Mouse (Mus musculus): Measurements from ENCODE around the gene Slx4.
A peak's percentile ranks its signal among the peaks of the same experiment; 100 is the strongest.
"Not testable (repeated sequence)": the region's sequence is repeated elsewhere in the genome, so short reads cannot be mapped to it uniquely, and the experiment has no call there.

Gene Slx4

GRCm38 (mm10) chr16:4003489-4004398 is at the start of gene Slx4:
Slx4 (minus strand) TSS chr16:4003770.
- peak; percentile 96 for DNase-seq

DNA sequence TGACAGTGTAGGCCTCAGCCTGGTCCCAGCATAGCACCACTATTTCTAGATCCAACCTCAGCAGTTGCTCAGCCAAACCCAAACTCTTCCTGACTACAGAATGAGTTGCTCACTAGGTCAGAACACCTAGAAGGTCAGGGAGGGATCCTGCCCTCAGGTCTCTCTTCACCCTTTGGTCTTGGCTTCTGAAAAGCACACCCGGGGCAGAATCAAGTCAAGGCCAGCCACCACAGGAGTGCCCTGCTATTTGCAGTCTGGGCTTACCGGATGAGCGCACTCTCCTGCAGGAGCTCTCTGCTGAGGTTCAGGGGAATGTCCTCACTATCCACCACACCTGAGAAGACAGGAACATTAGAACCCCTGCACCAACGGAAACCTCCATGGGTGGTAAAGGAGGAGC is 49.0 kb upstream of the Slx4 start:
- no peak for DNase-seq

GRCm38 (mm10) chr16:4045524-4045923 is 42.0 kb upstream of the Slx4 start:
- no peak for DNase-seq

- DNase-seq = no peak
Measured at GRCm38 (mm10) chr16:4044093-4044492, 40.5 kb upstream of the Slx4 start.

GRCm38 (mm10) chr16:4041646-4042045 is 38.1 kb upstream of the Slx4 start:
- no peak for DNase-seq

- DNase-seq = no peak
Measured at GRCm38 (mm10) chr16:4040206-4040605, 36.6 kb upstream of the Slx4 start.

- DNase-seq = no peak
Measured at GRCm38 (mm10) chr16:4037690-4038089, 34.1 kb upstream of the Slx4 start.

DNA sequence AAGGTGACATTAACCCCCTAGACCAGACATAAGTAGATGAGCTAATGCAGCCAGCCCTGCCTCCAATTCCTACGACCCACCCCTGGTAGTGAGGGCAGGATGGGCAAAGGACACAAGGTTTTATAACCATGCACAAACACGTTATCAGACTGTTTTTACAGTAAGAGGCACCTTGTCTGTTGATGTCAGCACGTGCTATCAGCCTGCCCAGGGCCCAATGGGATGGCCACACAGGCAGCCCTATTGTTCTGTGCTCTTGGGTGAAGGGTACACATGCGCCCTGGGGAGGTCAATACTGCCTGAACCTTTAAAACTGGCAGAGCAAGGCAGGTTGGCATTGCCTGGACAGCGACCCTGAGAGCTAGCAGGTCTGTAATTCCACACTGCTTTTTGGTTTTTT is 33.2 kb upstream of the Slx4 start, which contains the start of gene Dnase1:
TSS of gene Dnase1 (plus strand) at position 136 of the 400 bp plus-strand sequence.
- no peak for DNase-seq

DNA sequence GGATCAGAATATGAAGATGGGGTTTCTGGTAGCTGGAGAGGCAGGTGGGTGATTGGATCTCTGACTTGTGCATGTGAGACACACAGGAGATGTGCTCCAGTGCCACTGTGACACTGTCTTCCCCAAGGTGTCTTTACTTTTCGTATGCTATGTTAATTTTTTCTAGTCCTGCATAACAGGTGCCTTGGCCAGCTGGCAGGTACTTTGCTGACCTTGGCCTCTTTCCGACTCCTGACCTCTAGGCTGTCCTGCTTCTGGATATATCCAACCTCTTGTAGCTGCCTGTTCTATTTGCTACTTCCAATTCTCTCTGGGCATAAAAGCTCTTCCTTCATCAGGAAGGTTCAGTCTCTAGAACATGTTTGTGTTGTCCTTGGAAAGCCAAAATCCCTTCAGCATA is 32.0 kb upstream of the Slx4 start:
- no peak for DNase-seq

GRCm38 (mm10) chr16:4034476-4034875 is 30.9 kb upstream of the Slx4 start:
- no peak for DNase-seq

DNA sequence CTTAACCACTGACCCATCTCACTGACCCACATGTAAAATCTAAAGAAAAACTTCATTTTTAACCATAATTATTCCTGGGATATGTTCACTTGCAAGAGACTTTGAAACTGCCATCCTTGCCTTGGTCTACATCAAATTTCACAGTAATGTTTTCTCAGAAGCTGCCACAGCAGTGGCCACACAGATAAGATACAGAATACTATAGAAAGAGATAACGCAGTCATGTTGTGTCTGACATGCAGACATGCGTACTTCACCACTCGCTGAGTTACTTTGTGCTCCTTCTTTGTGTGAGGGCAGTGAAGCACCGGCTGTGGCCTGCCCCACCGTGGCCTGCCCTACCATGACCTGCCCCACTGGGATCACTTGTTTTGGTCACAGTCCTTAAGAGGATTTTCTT is 30.4 kb upstream of the Slx4 start:
- DNase-seq = no peak

DNA sequence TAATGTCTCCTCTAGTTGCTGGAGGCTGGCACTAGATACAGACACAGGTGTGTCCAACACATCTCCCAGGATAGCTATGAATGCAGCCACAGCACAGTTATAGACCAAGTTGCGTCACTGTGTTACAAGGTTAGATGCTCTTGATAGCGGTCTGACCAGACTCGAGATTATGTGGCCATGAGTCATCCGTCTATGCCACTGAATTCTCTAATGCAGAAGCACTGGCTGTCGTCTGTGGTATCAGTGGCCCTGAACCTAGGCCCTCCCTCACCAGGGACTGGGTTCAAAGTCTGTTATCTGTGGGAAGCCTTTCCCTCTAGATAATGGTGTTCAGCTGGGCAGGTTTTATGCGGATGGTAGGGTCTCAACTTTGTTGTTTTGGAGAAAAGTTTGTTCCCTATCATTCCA is 28.8 kb upstream of the Slx4 start:
- no peak for DNase-seq

DNA sequence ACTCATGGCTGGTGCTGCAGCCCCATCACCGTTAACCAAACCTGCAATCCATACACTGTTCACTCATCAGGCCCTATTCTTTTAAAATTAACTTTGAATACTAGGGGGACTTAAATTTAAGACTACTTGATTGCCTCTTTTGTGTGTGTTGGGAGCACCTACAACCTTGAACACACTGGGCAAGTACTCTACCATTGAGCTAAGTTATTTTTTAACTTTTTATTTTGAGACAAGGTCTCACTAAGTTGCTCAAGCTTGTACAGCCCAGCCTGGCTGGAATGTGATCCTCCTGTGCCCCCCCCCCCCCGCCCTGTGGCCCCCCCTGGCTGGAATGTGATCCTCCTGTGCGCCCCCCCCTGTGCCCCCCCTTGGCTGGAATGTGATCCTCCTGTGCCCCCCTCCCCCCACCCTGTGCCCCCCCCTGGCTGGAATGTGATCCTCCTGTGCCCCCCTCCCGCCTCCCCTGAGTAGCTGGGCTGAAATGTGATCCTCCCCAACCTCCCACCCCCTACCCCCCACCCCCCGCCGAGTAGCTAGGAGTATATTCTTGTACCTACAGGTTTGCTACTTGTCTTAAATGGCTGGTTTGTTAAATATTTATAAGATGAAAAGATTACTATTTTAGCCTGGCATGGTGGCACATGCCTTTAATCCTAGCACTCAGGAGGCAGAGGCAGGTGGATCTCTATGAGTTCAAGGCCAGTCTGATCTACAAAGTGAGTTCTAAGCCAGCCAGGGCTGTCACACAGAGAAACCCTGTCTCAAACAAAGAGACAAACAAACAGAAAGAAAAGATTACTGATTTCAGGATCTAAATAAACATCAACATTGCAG is 28.1 kb upstream of the Slx4 start:
- no peak for DNase-seq

- DNase-seq = no peak
Measured at GRCm38 (mm10) chr16:4030501-4030900, 26.9 kb upstream of the Slx4 start.

- no peak for DNase-seq
Measured at GRCm38 (mm10) chr16:4029371-4029841, 25.8 kb upstream of the Slx4 start.

DNA sequence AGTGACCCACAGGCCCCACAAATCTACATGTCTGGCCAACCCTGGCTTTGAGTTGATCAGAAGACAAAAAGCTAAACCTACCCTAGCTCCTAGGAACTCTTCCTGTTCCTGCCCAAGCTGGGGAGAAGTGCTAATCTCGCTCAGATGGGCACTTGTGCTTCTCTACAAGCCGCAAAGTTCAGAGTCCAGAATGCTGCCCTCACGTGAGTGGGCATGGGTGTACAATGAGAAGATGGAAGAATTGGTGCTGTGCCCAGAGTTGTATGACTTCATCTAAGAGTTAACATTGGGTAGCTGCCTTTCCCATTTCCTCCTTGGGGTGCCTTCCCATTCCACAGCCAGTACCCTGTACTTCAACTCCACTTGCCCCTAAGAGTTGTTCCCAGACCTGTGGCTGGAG is 23.6 kb upstream of the Slx4 start:
- DNase-seq = no peak

GRCm38 (mm10) chr16:4026672-4027071 is 23.1 kb upstream of the Slx4 start:
- no peak for DNase-seq

DNA sequence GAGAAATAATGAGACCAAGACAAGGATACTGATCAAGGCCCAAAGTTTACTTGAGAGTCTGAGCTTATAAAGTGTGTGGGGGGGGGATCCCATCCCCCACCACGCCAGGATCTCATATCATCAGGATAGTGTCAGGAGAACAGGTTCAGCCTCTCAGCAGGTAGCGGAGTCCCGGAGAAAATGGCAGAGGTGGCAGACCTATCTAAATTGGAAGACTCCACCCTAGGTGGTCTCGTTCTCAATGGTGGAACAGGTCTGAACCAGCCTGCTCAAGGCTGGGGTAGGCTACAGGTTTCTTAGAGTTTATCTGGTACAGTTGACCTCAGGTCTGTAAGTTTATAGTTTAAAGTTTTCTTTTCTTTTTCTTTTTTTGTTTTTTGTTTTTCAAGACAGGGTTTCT is 19.1 kb upstream of the Slx4 start:
- DNase-seq = no peak

DNA sequence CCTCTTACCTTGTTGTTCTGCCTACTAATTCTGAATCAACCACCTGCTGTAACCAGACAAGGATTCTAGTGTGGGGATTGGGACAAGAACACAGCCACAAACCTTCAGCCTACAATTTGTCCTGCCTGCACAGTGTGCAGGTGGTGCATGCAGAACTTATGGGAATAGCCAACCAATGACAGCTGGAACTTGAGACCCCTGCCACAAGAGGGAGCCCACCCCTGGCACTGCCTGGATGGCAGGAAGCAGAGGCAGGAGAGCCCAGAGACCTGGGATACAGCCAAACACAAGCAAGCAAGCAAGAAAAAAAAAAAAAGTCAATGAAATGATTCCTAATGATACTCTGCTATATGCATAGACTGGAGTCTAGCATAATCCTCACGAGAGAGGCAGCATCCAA is 17.7 kb upstream of the Slx4 start:
- DNase-seq = no peak

GRCm38 (mm10) chr16:4017466-4017865 is 13.9 kb upstream of the Slx4 start:
- DNase-seq = not testable (repeated sequence)

- not testable (repeated sequence) for DNase-seq
Measured at GRCm38 (mm10) chr16:4016786-4017185, 13.2 kb upstream of the Slx4 start.

- DNase-seq = no peak
Measured at GRCm38 (mm10) chr16:4014040-4014668, 10.6 kb upstream of the Slx4 start.

DNA sequence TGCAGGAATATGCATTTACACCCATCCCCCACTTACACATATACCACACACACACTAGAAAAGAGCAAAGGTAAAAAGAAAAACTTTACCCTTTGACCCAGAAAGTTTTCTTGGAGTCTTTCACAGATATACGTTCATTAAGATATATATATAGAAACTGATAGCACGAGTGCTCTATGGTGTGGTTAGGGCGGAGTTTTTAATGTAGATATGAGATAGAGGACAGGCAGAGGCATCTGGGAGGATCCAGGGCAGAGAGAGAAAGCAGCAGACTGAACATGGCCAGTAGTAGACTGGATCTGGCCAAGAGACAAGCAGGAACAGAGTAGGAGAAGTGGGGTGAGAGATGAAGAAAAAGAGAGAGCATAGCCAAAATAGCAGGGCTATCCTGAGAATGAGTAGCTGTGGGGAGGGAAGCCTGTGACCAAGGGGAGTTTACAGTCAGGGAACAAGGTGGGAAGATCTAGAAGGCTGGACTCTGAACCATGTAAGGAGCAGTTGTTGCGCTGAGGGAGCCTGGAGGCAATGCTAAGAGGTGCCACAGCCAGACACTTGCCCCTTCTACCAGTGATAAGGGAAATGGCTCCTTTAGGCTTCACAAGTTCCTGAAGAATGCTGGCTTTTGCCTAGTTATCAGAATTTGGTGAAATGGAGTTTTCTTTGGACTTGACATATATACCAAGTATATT is 9.5 kb upstream of the Slx4 start:
- DNase-seq = no peak
